In genomic region chr11:26108647-26109046, GRCm38 (mm10) we compare ENCODE assay signal across 17 mouse cellular contexts.
A peak's percentile ranks its signal among the peaks of the same experiment; 100 is the strongest.
DNase-seq lines count a peak whose midpoint lies in the region; ATAC-seq lines count a peak whose summit lies in the region.
"Had no signal": no experiment of that assay in that cellular context is flagged by ENCODE, and none has a peak within 500 bp of the region (broad histone marks: within the 10 kb centered on the region; RNA-seq: fewer than 3 reads in every experiment).

No protein-coding gene starts in this region.

- intact Hi-C loops in heart, postnatal 36 days (cut with DNase I), result no loop called here

- H3K27ac ChIP-seq in heart, embryonic 15.5 days, result no peak overlapping the region
- H3K27ac ChIP-seq in neural tube, embryonic 13.5 days (replicated peaks), result no peak overlapping the region
- H3K27ac ChIP-seq in neural tube, embryonic 15.5 days (replicated peaks), result no peak overlapping the region
- H3K27ac ChIP-seq in limb, embryonic 10.5 days, result no peak overlapping the region
- H3K27ac ChIP-seq: embryonic facial prominence, embryonic 12.5 days; kidney, postnatal 0 days; left cerebral cortex, adult 2 months had no signal

- H3K4me3 ChIP-seq in heart, embryonic 15.5 days, result no peak overlapping the region
- H3K4me3 ChIP-seq in neural tube, embryonic 13.5 days, result no peak overlapping the region
- no peak overlapping the region for H3K4me3 ChIP-seq in neural tube, embryonic 15.5 days (replicated peaks)
- H3K4me3 ChIP-seq in limb, embryonic 10.5 days, result no peak overlapping the region
- H3K4me3 ChIP-seq: embryonic facial prominence, embryonic 12.5 days; left cerebral cortex, adult 2 months had no signal

- H3K9ac ChIP-seq in heart, embryonic 15.5 days, result no peak overlapping the region
- no peak overlapping the region for H3K9ac ChIP-seq in neural tube, embryonic 13.5 days
- no peak overlapping the region for H3K9ac ChIP-seq in neural tube, embryonic 15.5 days (replicated peaks)
- H3K9ac ChIP-seq: embryonic facial prominence, embryonic 12.5 days had no signal

- WGBS in heart, embryonic 15.5 days, result 43% methylated on average over 1 of the region's 1 CpGs
- WGBS in neural tube, embryonic 13.5 days, result 79% methylated on average over 1 of the region's 1 CpGs
- 76% methylated on average over 1 of the region's 1 CpGs for WGBS in neural tube, embryonic 15.5 days
- 35% methylated on average over 1 of the region's 1 CpGs for WGBS in limb, embryonic 10.5 days

- H3K4me2 ChIP-seq in heart, embryonic 15.5 days, result no peak overlapping the region
- H3K4me2 ChIP-seq in neural tube, embryonic 13.5 days, result no peak overlapping the region
- H3K4me2 ChIP-seq in neural tube, embryonic 15.5 days, result no peak overlapping the region
- H3K4me2 ChIP-seq: embryonic facial prominence, embryonic 12.5 days had no signal

- ATAC-seq in heart, embryonic 15.5 days (replicated peaks; ENCODE audit: insufficient number of reproducible peaks, insufficient read depth, low FRiP score, low read depth), result 0 out of 2 replicates have a peak, but pooled peaks have one; percentile 39
- 0 out of 2 replicates have a peak, but pooled peaks have one; percentile 53 for ATAC-seq in neural tube, embryonic 13.5 days (ENCODE audit: low read depth)
- ATAC-seq in neural tube, embryonic 15.5 days (ENCODE audit: low FRiP score), result no peak
- ATAC-seq in activated CD4-positive, CD25-positive, alpha-beta regulatory T cell, adult 4 months, result no peak
- ATAC-seq: intestine, postnatal 0 days had no signal

- no peaks in the 10 kb centered on the region for H3K36me3 ChIP-seq in heart, embryonic 15.5 days
- no peaks in the 10 kb centered on the region for H3K36me3 ChIP-seq in neural tube, embryonic 13.5 days
- H3K36me3 ChIP-seq in neural tube, embryonic 15.5 days, result no peaks in the 10 kb centered on the region
- H3K36me3 ChIP-seq in limb, embryonic 10.5 days, result no peaks in the 10 kb centered on the region
- H3K36me3 ChIP-seq: embryonic facial prominence, embryonic 12.5 days; G1E had no signal

- H3K27me3 ChIP-seq in heart, embryonic 15.5 days, result no peaks in the 10 kb centered on the region
- H3K27me3 ChIP-seq in neural tube, embryonic 13.5 days, result no peaks in the 10 kb centered on the region
- H3K27me3 ChIP-seq in neural tube, embryonic 15.5 days (replicated peaks), result no peaks in the 10 kb centered on the region
- H3K27me3 ChIP-seq in limb, embryonic 10.5 days (ENCODE audit: low read depth, poor library complexity, severe bottlenecking), result peaks cover 81% of the 10 kb centered on the region
- H3K27me3 ChIP-seq: embryonic facial prominence, embryonic 12.5 days had no signal

- H3K9me3 ChIP-seq in heart, embryonic 15.5 days (replicated peaks), result no peaks in the 10 kb centered on the region
- H3K9me3 ChIP-seq in neural tube, embryonic 13.5 days, result no peaks in the 10 kb centered on the region
- no peaks in the 10 kb centered on the region for H3K9me3 ChIP-seq in neural tube, embryonic 15.5 days (replicated peaks)
- H3K9me3 ChIP-seq in limb, embryonic 10.5 days (replicated peaks), result no peaks in the 10 kb centered on the region
- H3K9me3 ChIP-seq: embryonic facial prominence, embryonic 12.5 days; G1E had no signal

- H3K4me1 ChIP-seq in heart, embryonic 15.5 days (replicated peaks), result no peaks in the 10 kb centered on the region
- peaks cover 7% of the 10 kb centered on the region for H3K4me1 ChIP-seq in neural tube, embryonic 13.5 days (replicated peaks)
- H3K4me1 ChIP-seq in neural tube, embryonic 15.5 days, result peaks cover 2% of the 10 kb centered on the region
- H3K4me1 ChIP-seq in limb, embryonic 10.5 days, result 0 out of 2 replicates have a peak, but pooled peaks cover 7% of the 10 kb centered on the region
- H3K4me1 ChIP-seq: embryonic facial prominence, embryonic 12.5 days had no signal

- DNase-seq in heart, postnatal 36 days, result no peak
- DNase-seq in limb, embryonic 10.5 days (ENCODE audit: low spot score), result peak; percentile 67
- DNase-seq in adrenal gland, adult 8-10 months, result no peak
- no peak for DNase-seq in kidney, postnatal 4 days
- DNase-seq: adrenal gland, postnatal 25 days; gastrocnemius, postnatal 10 days; lung, postnatal 4 days; thymus, adult 2 months had no signal

Comparison
In these comparisons a context has a peak if more than half of its experiments do, and no peak if none do; other contexts are left out.
1. ATAC-seq: peak in heart, embryonic 15.5 days (single experiment) and neural tube, embryonic 13.5 days (single experiment); none in neural tube, embryonic 15.5 days (single experiment) and activated CD4-positive, CD25-positive, alpha-beta regulatory T cell, adult 4 months (single experiment).